Mouse (Mus musculus): ENCODE results near the gene Ppfibp2. TPM values are rescaled to one million over a fixed set of nuclear protein-coding genes. Genes with fewer than 3 reads are reported as not detected.

Ppfibp2 gene
- total RNA-seq, 2 experiments from 2014 or later, result 9.3 to 14.9 TPM

GRCm38 (mm10) chr7:107610880-107611279 lies 15.9 kb downstream of the Ppfibp2 start:
- no peak; the same call in 1 of the 2 replicates for ATAC-seq (ENCODE audit: poor library complexity, severe bottlenecking)

- ATAC-seq (ENCODE audit: poor library complexity, severe bottlenecking), result no peak
Observed at GRCm38 (mm10) chr7:107618028-107618992, 23.3 kb downstream of the Ppfibp2 start.

DNA sequence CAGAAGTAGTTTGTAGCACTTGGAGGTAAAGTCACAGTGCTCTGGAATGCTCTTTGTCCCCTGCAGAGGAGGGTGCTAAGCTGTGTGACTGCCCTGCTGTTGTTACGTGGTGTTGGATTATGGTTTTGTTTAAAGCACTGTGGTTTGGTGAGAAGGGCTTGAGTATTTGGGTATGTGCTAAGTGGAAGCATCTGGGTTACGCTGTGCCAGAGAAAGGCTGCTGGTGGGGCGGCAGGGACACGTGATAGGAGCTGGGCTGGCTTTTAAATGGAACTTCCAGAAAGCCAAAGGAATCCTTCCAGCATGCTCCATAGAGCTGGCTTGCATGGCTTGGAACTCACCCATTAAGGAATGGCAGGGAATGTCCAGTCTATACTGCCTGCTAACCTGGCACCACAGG lies 24.2 kb downstream of the Ppfibp2 start:
- ATAC-seq (ENCODE audit: poor library complexity, severe bottlenecking), result no peak

GRCm38 (mm10) chr7:107620137-107620536 lies 25.1 kb downstream of the Ppfibp2 start:
- peak; percentile 49 for ATAC-seq (ENCODE audit: poor library complexity, severe bottlenecking)

DNA sequence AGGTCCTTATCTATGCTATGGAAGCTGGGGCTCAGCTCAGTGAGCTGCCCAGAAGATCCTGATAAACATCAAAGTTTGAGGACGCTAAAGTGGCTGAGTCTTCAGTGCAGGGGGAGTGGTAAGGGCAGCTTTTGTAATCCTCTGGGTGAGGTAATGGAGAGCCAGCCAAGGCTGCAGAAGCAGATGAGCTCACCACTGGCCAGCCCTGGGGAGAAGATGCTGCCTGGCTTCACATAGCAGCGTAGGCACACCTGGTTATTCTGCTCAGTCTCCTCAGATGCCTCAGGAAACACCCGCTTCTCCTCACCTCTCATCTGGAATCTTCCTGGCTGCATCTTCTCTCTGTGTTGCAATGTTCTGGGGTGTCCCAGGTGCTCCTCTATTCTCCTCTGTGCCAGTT lies 29.4 kb downstream of the Ppfibp2 start:
- peak; percentile 41; the same call in 1 of the 2 replicates for ATAC-seq (ENCODE audit: poor library complexity, severe bottlenecking)

- ATAC-seq (ENCODE audit: poor library complexity, severe bottlenecking), result no peak
Observed at GRCm38 (mm10) chr7:107625061-107625460, 30.1 kb downstream of the Ppfibp2 start, which contains the start of gene 5330417H12Rik. TSS of gene 5330417H12Rik (minus strand) at chr7:107625161.

GRCm38 (mm10) chr7:107625781-107626180 lies 30.8 kb downstream of the Ppfibp2 start:
- ATAC-seq (ENCODE audit: poor library complexity, severe bottlenecking), result no peak

DNA sequence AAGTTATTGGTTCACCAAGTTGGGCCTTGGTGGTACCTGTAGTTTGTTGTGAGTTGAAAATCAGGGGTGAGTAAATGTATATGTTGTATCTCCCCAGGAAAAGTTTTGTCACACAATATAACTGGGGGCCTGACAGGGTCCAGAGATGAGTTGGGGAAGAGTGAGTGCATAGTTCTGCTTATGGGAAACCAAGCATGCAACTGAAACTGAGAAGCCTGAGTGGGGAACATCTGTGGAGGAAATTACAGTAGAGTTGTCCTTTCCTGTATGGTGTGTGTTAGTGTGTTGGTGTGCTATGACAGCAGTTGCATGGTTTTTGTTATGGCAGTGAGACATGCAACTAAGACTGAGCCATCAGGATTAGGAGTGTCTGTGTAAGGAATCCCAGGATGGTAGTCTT lies 33.4 kb downstream of the Ppfibp2 start:
- peak; percentile 76 for ATAC-seq (ENCODE audit: poor library complexity, severe bottlenecking)

GRCm38 (mm10) chr7:107633201-107633600 lies 38.2 kb downstream of the Ppfibp2 start:
- ATAC-seq (ENCODE audit: poor library complexity, severe bottlenecking), result no peak

DNA sequence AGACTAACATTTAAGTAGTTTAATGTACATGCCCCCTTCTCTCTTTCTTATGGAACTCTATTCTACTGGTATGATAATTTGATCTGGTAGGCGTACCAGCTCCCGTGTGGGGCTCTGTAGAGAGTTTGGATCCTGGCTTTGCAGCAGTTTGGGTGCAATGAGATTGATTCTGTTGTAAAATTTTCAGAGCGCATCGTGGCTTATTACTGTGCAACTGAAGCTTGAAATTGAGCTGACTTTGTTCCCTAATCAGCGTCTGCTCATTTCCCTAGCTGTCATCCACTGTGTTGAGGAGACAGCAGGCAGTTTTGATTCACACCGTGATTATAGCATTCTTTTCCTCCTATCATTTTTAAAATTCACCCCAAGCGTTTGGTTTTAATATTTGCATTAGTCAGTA lies 42.4 kb downstream of the Ppfibp2 start:
- ATAC-seq (ENCODE audit: poor library complexity, severe bottlenecking), result no peak

- no peak for ATAC-seq (ENCODE audit: poor library complexity, severe bottlenecking)
Observed at GRCm38 (mm10) chr7:107638026-107638425, 43.0 kb downstream of the Ppfibp2 start.

- no peak for ATAC-seq (ENCODE audit: poor library complexity, severe bottlenecking)
Observed at GRCm38 (mm10) chr7:107642586-107643275, 47.7 kb downstream of the Ppfibp2 start.

GRCm38 (mm10) chr7:107644987-107645386 lies 50.0 kb downstream of the Ppfibp2 start:
- no peak for ATAC-seq (ENCODE audit: poor library complexity, severe bottlenecking)

DNA sequence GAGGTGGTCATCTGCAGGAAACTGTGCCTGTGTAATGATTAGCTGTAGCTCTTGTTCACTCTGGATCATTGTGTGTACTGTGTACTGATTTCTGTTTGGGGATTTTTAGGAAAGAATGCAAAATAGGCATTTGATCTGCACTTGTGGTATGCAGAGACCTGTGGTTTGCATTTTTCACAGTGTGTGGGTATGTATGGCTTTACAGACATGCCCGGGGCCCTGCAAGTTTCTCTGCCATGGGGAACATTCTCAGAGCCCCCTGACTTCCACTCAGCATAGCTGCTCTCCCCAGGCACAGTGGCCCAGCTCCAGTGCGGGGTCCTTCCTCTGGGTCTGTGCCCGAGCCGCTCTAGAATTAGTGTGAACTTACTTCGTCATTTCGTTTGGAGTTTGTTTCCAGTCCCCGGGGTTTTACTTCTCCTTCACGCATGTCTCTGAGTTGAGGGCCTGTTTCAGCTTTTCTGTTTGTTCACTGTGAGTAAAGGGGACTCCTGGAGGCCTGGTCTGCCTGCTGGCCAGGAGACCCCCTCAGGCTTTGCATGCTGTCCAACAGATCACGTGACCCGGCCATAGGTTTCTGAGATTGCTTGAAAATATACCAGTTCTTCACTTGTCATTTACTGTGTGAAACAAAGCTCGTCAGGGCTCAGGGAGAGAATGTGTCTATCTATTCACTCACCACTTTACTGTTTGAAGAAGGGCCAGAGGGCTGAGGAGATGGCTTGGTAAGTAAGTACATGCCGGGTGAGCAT lies 54.1 kb downstream of the Ppfibp2 start:
- peak; percentile 49 for ATAC-seq (ENCODE audit: poor library complexity, severe bottlenecking)

DNA sequence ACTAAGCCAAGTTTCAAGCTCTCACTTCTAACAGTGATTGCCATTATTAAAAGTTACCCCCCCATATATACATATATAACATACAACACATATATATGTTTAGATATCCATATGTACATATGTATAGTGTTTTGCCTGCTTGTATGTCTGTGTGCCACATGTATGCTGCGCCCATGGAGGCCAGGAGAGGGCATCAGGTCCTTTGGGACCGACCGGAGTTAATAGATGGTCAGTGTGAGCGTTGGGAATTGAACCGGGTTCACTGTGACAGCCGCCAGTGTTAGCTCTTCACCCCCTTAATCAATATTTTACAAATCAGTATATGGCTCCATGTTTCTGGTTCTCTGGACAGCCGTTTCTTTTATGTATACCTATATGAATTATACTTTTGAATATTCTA lies 55.0 kb downstream of the Ppfibp2 start:
- no peak for ATAC-seq (ENCODE audit: poor library complexity, severe bottlenecking)

DNA sequence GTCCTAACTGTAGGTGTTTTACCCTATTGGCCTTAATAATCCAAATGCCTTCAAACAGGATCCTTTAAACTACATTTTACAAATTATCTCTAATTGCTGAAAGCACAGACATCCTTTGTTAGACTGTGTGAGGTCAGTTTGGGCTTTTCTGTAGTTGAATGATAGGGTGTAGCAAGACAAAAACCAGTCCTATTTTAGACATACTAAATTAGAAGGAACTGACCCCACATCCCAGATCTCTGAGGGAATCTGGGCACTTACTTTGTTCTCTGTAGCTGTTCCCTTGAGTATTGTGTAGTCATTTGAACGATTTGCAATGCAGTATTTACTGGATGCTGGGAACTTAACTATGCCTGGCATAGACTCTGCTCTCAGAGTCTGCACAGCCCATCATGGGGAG lies 56.8 kb downstream of the Ppfibp2 start:
- no peak for ATAC-seq (ENCODE audit: poor library complexity, severe bottlenecking)

DNA sequence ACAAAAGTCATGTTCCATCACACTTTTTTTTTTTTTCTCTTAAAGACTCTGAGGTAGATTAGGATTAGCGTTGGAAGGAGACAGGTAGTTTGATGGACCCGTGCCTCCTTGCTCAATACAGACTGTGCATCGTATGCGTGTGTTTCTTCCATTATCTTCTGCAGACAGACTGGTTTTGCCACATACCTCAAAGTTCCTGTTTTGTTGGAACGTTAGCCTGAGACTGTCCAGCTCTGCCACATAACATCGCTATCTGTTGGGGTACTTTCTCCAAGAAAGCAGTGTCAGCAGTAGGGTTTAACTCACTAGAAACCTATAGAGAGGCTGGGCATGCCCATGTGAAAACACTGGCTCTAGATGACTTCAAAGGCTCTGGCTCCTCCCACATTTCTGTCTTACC lies 61.4 kb downstream of the Ppfibp2 start:
- peak; percentile 48 for ATAC-seq (ENCODE audit: poor library complexity, severe bottlenecking)

GRCm38 (mm10) chr7:107659186-107659918 lies 64.3 kb downstream of the Ppfibp2 start:
- ATAC-seq (ENCODE audit: poor library complexity, severe bottlenecking), result no peak

DNA sequence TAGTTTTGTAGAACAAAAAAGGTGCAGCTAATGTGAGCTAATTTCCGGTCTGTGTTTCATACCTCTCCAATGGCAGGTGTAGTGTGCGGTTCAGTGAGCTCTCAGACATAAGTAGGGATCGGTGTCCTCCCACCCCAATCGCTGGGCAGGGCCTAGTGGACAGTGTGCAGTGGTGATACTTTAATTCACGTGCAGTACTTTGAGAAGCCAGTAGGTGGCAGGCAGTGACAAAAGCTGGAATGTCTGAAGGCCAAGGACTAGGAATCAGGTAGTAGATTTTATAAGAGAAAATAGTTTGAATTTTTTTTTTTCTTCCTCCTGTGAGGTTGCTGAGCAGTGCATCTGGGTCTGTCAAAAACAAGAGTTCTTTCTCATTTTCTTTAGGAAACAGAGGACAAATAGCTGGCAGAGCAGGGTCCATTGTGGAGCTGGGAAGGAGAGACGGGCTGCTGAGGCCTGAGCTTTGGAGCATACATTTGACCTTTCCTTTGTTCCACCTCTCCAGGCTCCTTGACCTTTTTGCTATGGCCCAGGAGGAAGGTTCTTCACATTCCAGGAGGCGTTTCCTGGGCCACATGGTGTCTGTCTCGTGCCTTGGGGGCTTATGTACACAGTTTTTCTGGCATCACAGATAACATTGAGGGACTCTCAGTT lies 66.3 kb downstream of the Ppfibp2 start:
- peak; percentile 70 for ATAC-seq (ENCODE audit: poor library complexity, severe bottlenecking)

DNA sequence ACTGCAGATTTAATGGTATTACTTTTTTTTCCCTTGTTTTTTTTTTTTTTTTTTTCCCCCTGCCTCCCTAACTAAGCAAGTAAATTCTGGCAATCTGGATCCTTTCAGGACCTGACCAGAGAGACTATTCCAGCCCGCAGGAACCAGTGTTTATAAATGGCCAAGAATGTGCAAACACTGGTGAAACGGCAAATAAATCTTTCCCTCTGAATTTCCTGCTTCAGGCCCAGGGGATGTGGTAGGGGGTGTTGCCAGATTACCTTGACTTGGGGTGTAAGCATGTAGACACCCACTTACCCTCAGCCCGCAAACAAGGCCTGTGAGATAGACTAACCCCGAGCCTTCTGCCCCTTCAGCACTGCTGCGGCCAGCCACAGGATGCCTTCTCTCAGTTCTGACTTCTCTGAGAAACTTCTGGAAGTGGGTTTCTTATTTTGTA lies 66.9 kb downstream of the Ppfibp2 start:
- no peak for ATAC-seq (ENCODE audit: poor library complexity, severe bottlenecking)

All from megakaryocyte, adult 5-6 weeks (primary cell).